Mouse (Mus musculus): Measurements from ENCODE around the gene H60c.

DNA sequence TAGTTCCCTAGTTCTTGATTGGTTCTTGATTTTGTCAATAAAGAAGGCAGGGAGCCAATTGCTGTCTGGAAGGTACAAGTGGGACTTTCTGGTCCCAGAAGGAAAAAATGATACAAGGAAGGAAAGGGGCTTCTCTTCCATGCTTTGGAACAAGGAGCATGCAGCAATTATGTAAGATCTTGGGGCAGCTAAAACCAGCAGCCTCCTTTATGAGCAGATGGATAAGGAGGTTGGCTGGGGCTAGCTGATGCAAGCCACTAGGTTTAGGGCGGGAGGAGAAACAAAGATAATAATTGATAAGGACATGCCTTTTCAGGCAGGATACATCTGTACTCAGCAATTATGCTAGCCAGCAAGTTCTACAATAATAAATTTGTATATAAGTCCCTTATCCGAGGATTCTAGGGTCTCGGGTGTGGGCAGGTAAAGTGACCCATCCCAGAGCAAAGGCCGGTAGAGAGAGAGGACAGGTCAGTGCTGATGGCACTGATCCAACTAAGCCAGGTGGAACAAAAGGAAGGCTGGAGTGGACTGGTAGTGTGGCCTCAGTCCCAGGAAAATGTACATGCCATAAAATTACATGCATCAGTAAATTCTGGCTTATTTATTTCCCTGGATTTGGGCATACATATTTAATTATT lies 40.7 kb upstream of the H60c start:
- TF ChIP-seq CTCF (IDR thresholded peaks at IDR 0.05) (no peak), EP300 (IDR thresholded peaks at IDR 0.05) (no peak)

Measured in lung, postnatal 0 days (tissue).